Mouse (Mus musculus): ENCODE measurements around the gene Fstl4. TPM values are rescaled to one million over a fixed set of nuclear protein-coding genes. Genes with fewer than 3 reads are reported as not detected.

The Fstl4 gene
- polyA plus RNA-seq, 1 experiment: 0.05 TPM

- whole genome bisulfite sequencing: 36% methylated on average over 6 of the region's 6 CpGs
- H3K4me1 ChIP-seq (ENCODE audit: control insufficient read depth, insufficient read depth, low read length): no peaks in the 10 kb centered on the region
- DNase-seq: peak; percentile 10
- no peaks in the 10 kb centered on the region for H3K36me3 ChIP-seq (ENCODE audit: control insufficient read depth, insufficient read depth, low read length)
- no peak for TF ChIP-seq CTCF (conservative IDR thresholded peaks at IDR 0.05; ENCODE audit: insufficient read depth, insufficient read length, low read depth, low read length)
- no peak for TF ChIP-seq POLR2A (IDR thresholded peaks at IDR 0.05; ENCODE audit: low read depth, low read length)
- H3K27me3 ChIP-seq (replicated peaks; ENCODE audit: control insufficient read depth, insufficient read depth, low read length): no peaks in the 10 kb centered on the region
- H3K27ac ChIP-seq (ENCODE audit: insufficient read depth, low read depth, low read length): no peak overlapping the region
- H3K4me3 ChIP-seq (ENCODE audit: insufficient read depth, low read depth, low read length): no peak overlapping the region
Measured at GRCm38 (mm10) chr11:52747766-52748456, 16.5 kb upstream of the Fstl4 start.

- WGBS: 68% methylated on average over 6 of the region's 6 CpGs
- no peaks in the 10 kb centered on the region for H3K4me1 ChIP-seq (ENCODE audit: control insufficient read depth, insufficient read depth, low read length)
- no peak overlapping the region for H3K27ac ChIP-seq (ENCODE audit: insufficient read depth, low read depth, low read length)
- no peak for DNase-seq
- no peak overlapping the region for H3K4me3 ChIP-seq (ENCODE audit: insufficient read depth, low read depth, low read length)
- H3K27me3 ChIP-seq (replicated peaks; ENCODE audit: control insufficient read depth, insufficient read depth, low read length): no peaks in the 10 kb centered on the region
- no peak for TF ChIP-seq CTCF (conservative IDR thresholded peaks at IDR 0.05; ENCODE audit: insufficient read depth, insufficient read length, low read depth, low read length)
- TF ChIP-seq POLR2A (IDR thresholded peaks at IDR 0.05; ENCODE audit: low read depth, low read length): no peak
- H3K36me3 ChIP-seq (ENCODE audit: control insufficient read depth, insufficient read depth, low read length): no peaks in the 10 kb centered on the region
Measured at GRCm38 (mm10) chr11:52749988-52750387, 14.4 kb upstream of the Fstl4 start.

GRCm38 (mm10) chr11:52752524-52752923 is 11.9 kb upstream of the Fstl4 start:
- no peak overlapping the region for H3K27ac ChIP-seq (ENCODE audit: insufficient read depth, low read depth, low read length)
- no peak overlapping the region for H3K4me3 ChIP-seq (ENCODE audit: insufficient read depth, low read depth, low read length)
- no peaks in the 10 kb centered on the region for H3K27me3 ChIP-seq (replicated peaks; ENCODE audit: control insufficient read depth, insufficient read depth, low read length)
- H3K4me1 ChIP-seq (ENCODE audit: control insufficient read depth, insufficient read depth, low read length): no peaks in the 10 kb centered on the region
- no peak for DNase-seq
- H3K36me3 ChIP-seq (ENCODE audit: control insufficient read depth, insufficient read depth, low read length): no peaks in the 10 kb centered on the region
- TF ChIP-seq CTCF (conservative IDR thresholded peaks at IDR 0.05; ENCODE audit: insufficient read depth, insufficient read length, low read depth, low read length) (no peak), POLR2A (IDR thresholded peaks at IDR 0.05; ENCODE audit: low read depth, low read length) (no peak)
- 87% methylated on average over 12 of the region's 12 CpGs for WGBS

- WGBS: 37% methylated on average over 4 of the region's 4 CpGs
- no peak for DNase-seq
- Histone ChIP-seq H3K4me3 (ENCODE audit: insufficient read depth, low read depth, low read length) (no peak overlapping the region), H3K36me3 (ENCODE audit: control insufficient read depth, insufficient read depth, low read length) (no peaks in the 10 kb centered on the region), H3K4me1 (ENCODE audit: control insufficient read depth, insufficient read depth, low read length) (no peaks in the 10 kb centered on the region), H3K27me3 (replicated peaks; ENCODE audit: control insufficient read depth, insufficient read depth, low read length) (no peaks in the 10 kb centered on the region), H3K27ac (ENCODE audit: insufficient read depth, low read depth, low read length) (no peak overlapping the region)
- TF ChIP-seq CTCF (conservative IDR thresholded peaks at IDR 0.05; ENCODE audit: insufficient read depth, insufficient read length, low read depth, low read length): no peak
- TF ChIP-seq POLR2A (IDR thresholded peaks at IDR 0.05; ENCODE audit: low read depth, low read length): no peak
Measured at GRCm38 (mm10) chr11:52753261-52753660, 11.2 kb upstream of the Fstl4 start.

- WGBS: 46% methylated on average over 1 of the region's 1 CpGs
- H3K36me3 ChIP-seq (ENCODE audit: control insufficient read depth, insufficient read depth, low read length): no peaks in the 10 kb centered on the region
- H3K4me3 ChIP-seq (ENCODE audit: insufficient read depth, low read depth, low read length): no peak overlapping the region
- H3K27me3 ChIP-seq (replicated peaks; ENCODE audit: control insufficient read depth, insufficient read depth, low read length): peaks cover 6% of the 10 kb centered on the region
- peaks cover 4% of the 10 kb centered on the region; the same call in 1 of the 2 replicates for H3K4me1 ChIP-seq (ENCODE audit: control insufficient read depth, insufficient read depth, low read length)
- DNase-seq: peak; percentile 5
- TF ChIP-seq CTCF (conservative IDR thresholded peaks at IDR 0.05; ENCODE audit: insufficient read depth, insufficient read length, low read depth, low read length): no peak
- TF ChIP-seq POLR2A (IDR thresholded peaks at IDR 0.05; ENCODE audit: low read depth, low read length): no peak
- H3K27ac ChIP-seq (ENCODE audit: insufficient read depth, low read depth, low read length): no peak overlapping the region
Measured at GRCm38 (mm10) chr11:52761800-52762199, 2.6 kb upstream of the Fstl4 start.

- H3K27ac ChIP-seq (ENCODE audit: insufficient read depth, low read depth, low read length): no peak overlapping the region
- H3K4me1 ChIP-seq (ENCODE audit: control insufficient read depth, insufficient read depth, low read length): peaks cover 4% of the 10 kb centered on the region; the same call in 1 of the 2 replicates
- H3K27me3 ChIP-seq (replicated peaks; ENCODE audit: control insufficient read depth, insufficient read depth, low read length): peaks cover 6% of the 10 kb centered on the region
- under 1% methylated on average over 53 of the region's 53 CpGs for WGBS
- peak overlapping the region; percentile 8; the same call in 1 of the 2 replicates for H3K4me3 ChIP-seq (ENCODE audit: insufficient read depth, low read depth, low read length)
- DNase-seq: no peak
- no peak for TF ChIP-seq POLR2A (IDR thresholded peaks at IDR 0.05; ENCODE audit: low read depth, low read length)
- TF ChIP-seq CTCF (conservative IDR thresholded peaks at IDR 0.05; ENCODE audit: insufficient read depth, insufficient read length, low read depth, low read length): no peak
- H3K36me3 ChIP-seq (ENCODE audit: control insufficient read depth, insufficient read depth, low read length): no peaks in the 10 kb centered on the region
Measured at GRCm38 (mm10) chr11:52764894-52765677, 652 bp downstream of the Fstl4 start.

GRCm38 (mm10) chr11:52765678-52766254 is 1.3 kb downstream of the Fstl4 start:
- peaks cover 4% of the 10 kb centered on the region; the same call in 1 of the 2 replicates for H3K4me1 ChIP-seq (ENCODE audit: control insufficient read depth, insufficient read depth, low read length)
- TF ChIP-seq POLR2A (IDR thresholded peaks at IDR 0.05; ENCODE audit: low read depth, low read length): no peak
- no peak; the same call in 1 of the 2 replicates for TF ChIP-seq CTCF (conservative IDR thresholded peaks at IDR 0.05; ENCODE audit: insufficient read depth, insufficient read length, low read depth, low read length)
- H3K27me3 ChIP-seq (replicated peaks; ENCODE audit: control insufficient read depth, insufficient read depth, low read length): peaks cover 6% of the 10 kb centered on the region
- 3% methylated on average over 21 of the region's 21 CpGs for WGBS
- H3K27ac ChIP-seq (ENCODE audit: insufficient read depth, low read depth, low read length): no peak overlapping the region
- H3K36me3 ChIP-seq (ENCODE audit: control insufficient read depth, insufficient read depth, low read length): no peaks in the 10 kb centered on the region
- peak; percentile 34 for DNase-seq
- H3K4me3 ChIP-seq (ENCODE audit: insufficient read depth, low read depth, low read length): no peak overlapping the region

Measured in kidney, adult 2 months (tissue).